Mouse (Mus musculus) CH12.LX (cell line): ENCODE results near the gene Sipa1l2. TPM values are rescaled to one million over a fixed set of nuclear protein-coding genes. Genes with fewer than 3 reads are reported as not detected.

ENCODE experiments used
- DNase-seq: peaks from one replicate; pipeline ENCODE4 v3.0.0-alpha.2; 2013; ENCODE audit errors: extremely low read depth
- H3K27ac ChIP-seq: 2 replicates; pipeline ENCODE4 v1.5.1; 2012; ENCODE audit warnings: low read depth, mild to moderate bottlenecking, control low read depth, moderate library complexity; ENCODE audit not compliant: insufficient read depth
- H3K27me3 ChIP-seq: replicated peaks from 2 replicates; pipeline ENCODE3; 2012; ENCODE audit warnings: inconsistent platforms
- H3K36me3 ChIP-seq, 2 experiments: replicated peaks in 1 of 2; 2 replicates each; pipeline versions ENCODE3 to v1.6.1; 2012; ENCODE audit warnings: inconsistent platforms in 1 of 2, low read length in 1 of 2, mild to moderate bottlenecking in 1 of 2, mixed read lengths in 1 of 2, moderate library complexity in 1 of 2; ENCODE audit not compliant: control insufficient read depth in 1 of 2, insufficient read depth in 1 of 2
- H3K4me1 ChIP-seq, 2 experiments: 2 replicates each; pipeline ENCODE4 v1.6.1; 2012; ENCODE audit warnings: inconsistent platforms in 1 of 2, moderate library complexity in 1 of 2; ENCODE audit not compliant: insufficient read depth in 2 of 2, control insufficient read depth in 1 of 2
- H3K4me2 ChIP-seq: 2 replicates; pipeline ENCODE4 v1.6.1; 2012; ENCODE audit warnings: low read depth, mild to moderate bottlenecking, control low read depth; ENCODE audit not compliant: poor library complexity, insufficient read depth, severe bottlenecking
- H3K4me3 ChIP-seq, 3 experiments: fragments of 150-350 bp in 1 of 3; sonication (generic) in 1 of 3; replicated peaks in 1 of 3; 2 replicates each; pipeline versions ENCODE3 to v1.5.1; 2011 to 2012; ENCODE audit warnings: low read depth in 2 of 3, low read length in 2 of 3, mild to moderate bottlenecking in 2 of 3, moderate library complexity in 2 of 3, control low read depth in 1 of 3, improper control_type of control experiment in 1 of 3, inconsistent platforms in 1 of 3, mixed read lengths in 1 of 3; ENCODE audit not compliant: poor library complexity in 1 of 3
- H3K79me2 ChIP-seq: replicated peaks from 2 replicates; pipeline ENCODE4 v1.6.1; 2012; ENCODE audit warnings: mild to moderate bottlenecking, moderate library complexity; ENCODE audit not compliant: control insufficient read depth, poor library complexity, insufficient read depth, severe bottlenecking; ENCODE audit errors: extremely low read depth
- H3K9ac ChIP-seq: 2 replicates; pipeline ENCODE4 v1.6.1; 2012; ENCODE audit warnings: low read depth, mild to moderate bottlenecking, control low read depth, moderate library complexity; ENCODE audit not compliant: insufficient read depth
- H3K9me3 ChIP-seq: replicated peaks from 2 replicates; pipeline ENCODE3; 2012; ENCODE audit warnings: low read length, inconsistent platforms, mixed read lengths
- BHLHE40 ChIP-seq: IDR thresholded peaks from 2 replicates; pipeline ENCODE4 v1.6.1; 2011; ENCODE audit warnings: mild to moderate bottlenecking, low read depth, low read length, improper control_type of control experiment
- CHD2 ChIP-seq: IDR thresholded peaks from 2 replicates; pipeline ENCODE4 v1.6.1; 2011; ENCODE audit warnings: low read length, improper control_type of control experiment
- CTCF ChIP-seq, 2 experiments: IDR thresholded peaks in 1 of 2; conservative IDR thresholded peaks in 1 of 2; 2 replicates each; pipeline ENCODE4 v1.5.1; 2011 to 2012; ENCODE audit warnings: low read depth in 2 of 2, low read length in 2 of 2, improper control_type of control experiment in 1 of 2, inconsistent platforms in 1 of 2, mild to moderate bottlenecking in 1 of 2, moderate library complexity in 1 of 2
- E2F4 ChIP-seq: IDR thresholded peaks from 2 replicates; pipeline ENCODE4 v1.6.1; 2011; ENCODE audit warnings: low read depth, low read length, improper control_type of control experiment; ENCODE audit not compliant: insufficient replicate concordance
- ELF1 ChIP-seq: IDR thresholded peaks from 2 replicates; pipeline ENCODE4 v1.6.1; 2014; ENCODE audit warnings: low read depth, mild to moderate bottlenecking, inconsistent platforms, low read length, improper control_type of control experiment
- MAFK ChIP-seq: IDR thresholded peaks from 2 replicates; pipeline ENCODE4 v1.6.1; 2011; ENCODE audit warnings: low read length, improper control_type of control experiment; ENCODE audit not compliant: insufficient replicate concordance
- MAZ ChIP-seq: IDR thresholded peaks from 2 replicates; pipeline ENCODE4 v1.6.1; 2012; ENCODE audit warnings: low read depth, mild to moderate bottlenecking, inconsistent platforms, low read length, improper control_type of control experiment, moderate library complexity
- MYC ChIP-seq: IDR thresholded peaks from 2 replicates; pipeline ENCODE4 v1.6.1; 2011; ENCODE audit warnings: low read depth, mild to moderate bottlenecking, improper control_type of control experiment, low read length
- NELFE ChIP-seq: IDR thresholded peaks from 2 replicates; pipeline ENCODE4 v1.6.1; 2011; ENCODE audit warnings: low read depth, low read length, improper control_type of control experiment
- POLR2AphosphoS2 ChIP-seq: IDR thresholded peaks from 2 replicates; pipeline ENCODE4 v1.6.1; 2011; ENCODE audit warnings: low read depth, low read length, improper control_type of control experiment
- SIN3A ChIP-seq: IDR thresholded peaks from 2 replicates; pipeline ENCODE4 v1.6.1; 2012; ENCODE audit warnings: low read length, improper control_type of control experiment, inconsistent platforms
- TBP ChIP-seq: conservative IDR thresholded peaks from 2 replicates; pipeline ENCODE4 v1.6.1; 2011; ENCODE audit warnings: low read depth, low read length, improper control_type of control experiment
- USF1 ChIP-seq: IDR thresholded peaks from 2 replicates; pipeline ENCODE4 v1.6.1; 2014; ENCODE audit warnings: low read depth, mild to moderate bottlenecking, inconsistent platforms, low read length, improper control_type of control experiment
- USF2 ChIP-seq: conservative IDR thresholded peaks from 2 replicates; pipeline ENCODE4 v1.6.1; 2011; ENCODE audit warnings: low read depth, low read length, improper control_type of control experiment
- ZC3H11A ChIP-seq: IDR thresholded peaks from 2 replicates; pipeline ENCODE4 v1.6.1; 2012; ENCODE audit warnings: low read depth, mild to moderate bottlenecking, inconsistent platforms, low read length, improper control_type of control experiment
- ZKSCAN1 ChIP-seq: IDR thresholded peaks from 2 replicates; pipeline ENCODE4 v1.6.1; 2012; ENCODE audit warnings: low read depth, inconsistent platforms, low read length, improper control_type of control experiment, borderline replicate concordance
- ZMIZ1 ChIP-seq: IDR thresholded peaks from 2 replicates; pipeline ENCODE4 v1.6.1; 2012; ENCODE audit warnings: low read depth, mild to moderate bottlenecking, inconsistent platforms, low read length, improper control_type of control experiment
- ZNF384 ChIP-seq: IDR thresholded peaks from 2 replicates; pipeline ENCODE4 v1.6.1; 2012; ENCODE audit warnings: low read depth, low read length, improper control_type of control experiment, inconsistent platforms
- dilution Hi-C: fragments of 300-500 bp; cut with MboI; formaldehyde crosslinking; loops from 2 replicates; pipeline ENCODE4 v1.14.3; 2020; ENCODE audit warnings: low sequenced_read_pairs; ENCODE audit not compliant: extremely low pct_unique_long_range_greater_than_20kb, extremely low pct_ligation_motif_present
- in situ Hi-C: fragments of 300-500 bp; cut with MboI; formaldehyde crosslinking; loops from 3 replicates; pipeline ENCODE4 v1.14.3; 2019; ENCODE audit warnings: low sequenced_read_pairs, low pct_ligation_motif_present, low pct_unique_long_range_greater_than_20kb, mixed read lengths
- polyA plus RNA-seq: library from polyadenylated mRNA; unstranded; fragments of >175 nt; gene quantifications from 2 replicates; pipeline ENCODE4 v1.2.1, GENCODE M21; 2012; ENCODE audit warnings: low read depth; ENCODE audit not compliant: insufficient read length
- total RNA-seq, 2 experiments: library from RNA; depleted of rRNA; stranded (reverse); fragments of 300-350 nt in 1 of 2; fragments of >200 nt in 1 of 2; gene quantifications; 2 replicates each; pipeline ENCODE4 v1.2.3; 2012 to 2014

The Sipa1l2 gene
- total and polyA plus RNA-seq, 3 experiments: 2.0 to 5.6 (median 2.7) TPM

DNA sequence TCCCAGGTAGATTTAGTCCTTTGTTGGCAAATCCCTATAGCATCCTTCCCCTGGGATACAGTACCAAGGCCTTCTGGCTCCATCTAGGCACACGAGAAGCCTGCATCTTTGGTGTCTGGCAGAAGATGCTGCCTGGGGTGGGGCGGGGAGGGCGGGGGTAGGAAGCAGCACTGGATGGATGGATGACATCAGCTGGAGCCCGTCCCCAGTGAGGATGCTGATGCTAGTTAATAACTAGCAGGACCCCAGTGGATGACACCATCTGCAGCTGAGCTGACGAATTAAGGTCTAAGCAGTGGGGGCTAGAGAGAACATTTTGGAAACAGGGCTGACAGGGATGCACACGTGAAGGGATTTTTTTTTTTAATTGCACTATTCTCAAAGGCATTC lies 179.1 kb downstream of the Sipa1l2 start:
- Histone ChIP-seq H3K27ac (no peak overlapping the region), H3K4me1 (peaks cover 2 to 34% of the 10 kb centered on the region in 2 experiments), H3K27me3 (no peaks in the 10 kb centered on the region), H3K4me3 (no peak overlapping the region), H3K9ac (no peak overlapping the region), H3K79me2 (no peaks in the 10 kb centered on the region), H3K36me3 (no peaks in the 10 kb centered on the region), H3K4me2 (no peak overlapping the region), H3K9me3 (no peaks in the 10 kb centered on the region)
- no peak for DNase-seq
- in situ Hi-C loops (no loop called here), dilution Hi-C loops (no loop called here)
- TF ChIP-seq TBP: no peak
- no peak for TF ChIP-seq ZKSCAN1
- TF ChIP-seq MYC: no peak
- TF ChIP-seq ZC3H11A: no peak
- TF ChIP-seq NELFE: no peak
- no peak for TF ChIP-seq POLR2AphosphoS2
- no peak for TF ChIP-seq USF1
- TF ChIP-seq MAZ: no peak
- no peak for TF ChIP-seq ZNF384
- no peak for TF ChIP-seq BHLHE40
- TF ChIP-seq ELF1: no peak
- TF ChIP-seq CTCF (conservative IDR thresholded peaks at IDR 0.05 in 1 of 2, IDR thresholded peaks at IDR 0.05 in 1 of 2; ENCODE audit: low read depth in 2 of 2, low read length in 2 of 2): no peak
- TF ChIP-seq USF2: no peak
- TF ChIP-seq ZMIZ1: no peak
- no peak for TF ChIP-seq CHD2

DNA sequence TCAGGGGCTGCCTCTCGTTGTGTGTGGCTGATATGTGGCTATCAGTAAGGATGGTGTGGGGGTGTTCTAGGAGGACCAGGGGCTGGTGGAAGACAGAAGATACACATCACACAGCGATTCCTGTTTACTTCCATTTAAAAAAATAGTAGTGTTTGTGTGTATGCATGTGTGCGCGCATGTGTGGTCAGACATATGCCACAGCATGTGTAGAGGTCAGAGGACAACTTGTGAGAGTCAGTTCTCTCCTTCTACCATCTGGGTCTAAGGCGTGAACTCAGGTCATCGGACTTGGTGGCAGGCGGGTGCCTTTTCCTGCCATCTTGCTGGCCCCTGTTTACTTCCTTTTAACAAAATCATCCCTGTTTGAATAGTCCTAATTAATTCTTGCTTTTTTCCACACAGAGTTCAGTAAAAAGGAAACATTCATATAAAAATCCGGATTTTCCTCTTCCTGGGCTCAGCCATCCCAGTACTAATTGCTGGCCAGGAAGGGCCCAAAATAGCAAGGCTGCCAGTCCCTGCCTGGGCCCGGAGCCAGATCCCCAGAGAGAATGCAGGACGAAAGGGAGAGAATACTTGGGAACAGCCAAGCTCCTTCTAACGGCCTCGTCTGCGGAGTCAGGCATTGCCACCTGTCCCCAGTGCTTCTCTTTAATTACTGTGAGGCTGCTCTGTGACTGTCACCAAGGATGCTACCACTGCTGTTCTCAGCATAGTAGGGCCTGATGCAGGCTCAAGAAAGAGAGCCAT lies 179.7 kb downstream of the Sipa1l2 start:
- H3K4me1 ChIP-seq: peaks cover 2 to 37% of the 10 kb centered on the region in 2 experiments
- no peak overlapping the region for H3K4me2 ChIP-seq
- TF ChIP-seq E2F4 (no peak), NELFE (no peak), MYC (no peak), MAFK (no peak), ZC3H11A (no peak), SIN3A (no peak), TBP (no peak), USF1 (no peak), ZMIZ1 (no peak), POLR2AphosphoS2 (no peak)
- H3K36me3 ChIP-seq: no peaks in the 10 kb centered on the region
- no peak for DNase-seq
- dilution Hi-C loops (no loop called here), in situ Hi-C loops (no loop called here)
- no peaks in the 10 kb centered on the region for H3K27me3 ChIP-seq
- no peak overlapping the region for H3K9ac ChIP-seq
- H3K79me2 ChIP-seq: no peaks in the 10 kb centered on the region
- H3K27ac ChIP-seq: no peak overlapping the region
- no peak overlapping the region for H3K4me3 ChIP-seq
- no peaks in the 10 kb centered on the region for H3K9me3 ChIP-seq
